Mouse (Mus musculus) MEL (cell line): Measurements from ENCODE around the gene Cd24a. TPM values are rescaled to one million over a fixed set of nuclear protein-coding genes. Genes with fewer than 3 reads are reported as not detected.

ENCODE experiments used
- DNase-seq: peaks from one replicate; pipeline ENCODE4 v3.0.0; 2011; ENCODE audit warnings: low read depth, low spot score
- H3K27ac ChIP-seq: 2 replicates; pipeline ENCODE4 v1.5.1; 2012; ENCODE audit warnings: low read depth, mild to moderate bottlenecking, control low read depth, low read length, moderate library complexity; ENCODE audit not compliant: control insufficient read depth
- H3K27me3 ChIP-seq, 2 experiments: fragments of 150-350 bp in 1 of 2; sonication (generic) in 1 of 2; 2 replicates each; pipeline ENCODE4 v1.6.1; 2012; ENCODE audit warnings: low read length in 2 of 2, mild to moderate bottlenecking in 2 of 2, improper control_type of control experiment in 1 of 2, moderate library complexity in 1 of 2; ENCODE audit not compliant: insufficient read depth in 2 of 2, control insufficient read depth in 1 of 2
- H3K36me3 ChIP-seq, 2 experiments: 2 replicates each; pipeline ENCODE4 v1.6.1; 2012 to 2014; ENCODE audit warnings: low read length in 2 of 2, improper control_type of control experiment in 1 of 2, inconsistent platforms in 1 of 2, mild to moderate bottlenecking in 1 of 2; ENCODE audit not compliant: insufficient read depth in 2 of 2, control insufficient read depth in 1 of 2
- H3K4me1 ChIP-seq, 2 experiments: fragments of 150-350 bp in 1 of 2; sonication (generic) in 1 of 2; 2 replicates each; pipeline ENCODE4 v1.6.1; 2012; ENCODE audit warnings: low read length in 2 of 2, improper control_type of control experiment in 1 of 2, mild to moderate bottlenecking in 1 of 2; ENCODE audit not compliant: insufficient read depth in 2 of 2, control insufficient read depth in 1 of 2
- H3K4me3 ChIP-seq, 2 experiments: fragments of 150-350 bp in 1 of 2; sonication (generic) in 1 of 2; 2 replicates each; pipeline ENCODE4 v1.5.1; 2012; ENCODE audit warnings: low read depth in 2 of 2, low read length in 2 of 2, mild to moderate bottlenecking in 2 of 2, moderate library complexity in 2 of 2, control low read depth in 1 of 2, improper control_type of control experiment in 1 of 2; ENCODE audit not compliant: control insufficient read depth in 1 of 2, insufficient read depth in 1 of 2
- H3K79me2 ChIP-seq: 2 replicates; pipeline ENCODE4 v1.6.1; 2012; ENCODE audit warnings: mild to moderate bottlenecking, low read length, moderate library complexity; ENCODE audit not compliant: control insufficient read depth, poor library complexity, insufficient read depth
- H3K9ac ChIP-seq: 2 replicates; pipeline ENCODE4 v1.6.1; 2012; ENCODE audit warnings: low read depth, mild to moderate bottlenecking, control low read depth, low read length, moderate library complexity; ENCODE audit not compliant: control insufficient read depth, poor library complexity, severe bottlenecking
- H3K9me3 ChIP-seq: fragments of 150-350 bp; sonication (generic); replicated peaks from 2 replicates; pipeline ENCODE4 v1.6.1; 2012; ENCODE audit warnings: mild to moderate bottlenecking, low read length, improper control_type of control experiment, moderate library complexity; ENCODE audit not compliant: insufficient read depth
- CHD1 ChIP-seq: IDR thresholded peaks from 2 replicates; pipeline ENCODE4 v1.6.1; 2012; ENCODE audit warnings: low read depth, mild to moderate bottlenecking, inconsistent platforms, low read length, improper control_type of control experiment
- CTCF ChIP-seq, 3 experiments: IDR thresholded peaks in 2 of 3; conservative IDR thresholded peaks in 1 of 3; 2 replicates each; pipeline ENCODE4 v1.5.1; 2011 to 2012; ENCODE audit warnings: low read length in 3 of 3, low read depth in 2 of 3, mild to moderate bottlenecking in 2 of 3, improper control_type of control experiment in 1 of 3, inconsistent platforms in 1 of 3, mixed read lengths in 1 of 3, moderate library complexity in 1 of 3; ENCODE audit not compliant: control insufficient read depth in 1 of 3, insufficient read depth in 1 of 3, poor library complexity in 1 of 3, severe bottlenecking in 1 of 3
- ELF1 ChIP-seq: IDR thresholded peaks from 2 replicates; pipeline ENCODE4 v1.6.1; 2014; ENCODE audit warnings: low read depth, mild to moderate bottlenecking, inconsistent platforms, low read length, improper control_type of control experiment, moderate library complexity
- EP300 ChIP-seq, 2 experiments: IDR thresholded peaks; 2 replicates each; pipeline ENCODE4 v1.6.1; 2011; ENCODE audit warnings: improper control_type of control experiment in 2 of 2, low read length in 2 of 2, low read depth in 1 of 2, mild to moderate bottlenecking in 1 of 2
- HCFC1 ChIP-seq: IDR thresholded peaks from 2 replicates; pipeline ENCODE4 v1.6.1; 2012; ENCODE audit warnings: low read depth, mild to moderate bottlenecking, inconsistent platforms, low read length, improper control_type of control experiment, moderate library complexity
- JUND ChIP-seq: IDR thresholded peaks from 2 replicates; pipeline ENCODE4 v1.6.1; 2011; ENCODE audit warnings: low read depth, mild to moderate bottlenecking, improper control_type of control experiment, low read length
- MAZ ChIP-seq: IDR thresholded peaks from 2 replicates; pipeline ENCODE4 v1.6.1; 2012; ENCODE audit warnings: low read depth, mild to moderate bottlenecking, inconsistent platforms, low read length, improper control_type of control experiment
- MEF2A ChIP-seq: IDR thresholded peaks from 2 replicates; pipeline ENCODE4 v1.6.1; 2014; ENCODE audit warnings: low read depth, mild to moderate bottlenecking, inconsistent platforms, low read length, improper control_type of control experiment; ENCODE audit not compliant: poor library complexity, insufficient replicate concordance, severe bottlenecking; ENCODE audit errors: extremely low read depth
- MXI1 ChIP-seq: IDR thresholded peaks from 2 replicates; pipeline ENCODE4 v1.6.1; 2011; ENCODE audit warnings: mild to moderate bottlenecking, low read depth, low read length, improper control_type of control experiment
- MYB ChIP-seq: IDR thresholded peaks from 2 replicates; pipeline ENCODE4 v1.6.1; 2011; ENCODE audit warnings: mild to moderate bottlenecking, low read depth, low read length, improper control_type of control experiment
- NELFE ChIP-seq: IDR thresholded peaks from 2 replicates; pipeline ENCODE4 v1.6.1; 2011; ENCODE audit warnings: low read depth, low read length, improper control_type of control experiment
- NRF1 ChIP-seq: IDR thresholded peaks from 2 replicates; pipeline ENCODE4 v1.6.1; 2014; ENCODE audit warnings: low read depth, mild to moderate bottlenecking, inconsistent platforms, low read length, improper control_type of control experiment, moderate library complexity; ENCODE audit not compliant: poor library complexity, insufficient read depth, severe bottlenecking
- RAD21 ChIP-seq: IDR thresholded peaks from 2 replicates; pipeline ENCODE4 v1.6.1; 2011; ENCODE audit warnings: mild to moderate bottlenecking, low read depth, low read length, improper control_type of control experiment
- SIN3A ChIP-seq: IDR thresholded peaks from 2 replicates; pipeline ENCODE4 v1.6.1; 2012; ENCODE audit warnings: low read length, improper control_type of control experiment, inconsistent platforms
- SMC3 ChIP-seq: IDR thresholded peaks from 2 replicates; pipeline ENCODE4 v1.6.1; 2011; ENCODE audit warnings: low read depth, low read length, improper control_type of control experiment
- TBP ChIP-seq: IDR thresholded peaks from 2 replicates; pipeline ENCODE4 v1.8.0; 2011; ENCODE audit warnings: low read depth, low read length, improper control_type of control experiment
- TCF12 ChIP-seq: IDR thresholded peaks from 2 replicates; pipeline ENCODE4 v1.6.1; 2014; ENCODE audit warnings: low read depth, mild to moderate bottlenecking, inconsistent platforms, low read length, improper control_type of control experiment, moderate library complexity
- USF1 ChIP-seq: IDR thresholded peaks from 2 replicates; pipeline ENCODE4 v1.6.1; 2014; ENCODE audit warnings: low read depth, mild to moderate bottlenecking, inconsistent platforms, low read length, improper control_type of control experiment, moderate library complexity
- ZC3H11A ChIP-seq: IDR thresholded peaks from 2 replicates; pipeline ENCODE4 v1.6.1; 2012; ENCODE audit warnings: low read depth, mild to moderate bottlenecking, inconsistent platforms, low read length, improper control_type of control experiment
- ZKSCAN1 ChIP-seq: IDR thresholded peaks from 2 replicates; pipeline ENCODE4 v1.6.1; 2012; ENCODE audit warnings: low read depth, mild to moderate bottlenecking, inconsistent platforms, low read length, improper control_type of control experiment, moderate library complexity
- ZNF384 ChIP-seq: IDR thresholded peaks from 2 replicates; pipeline ENCODE4 v1.6.1; 2012; ENCODE audit warnings: low read depth, mild to moderate bottlenecking, inconsistent platforms, low read length, improper control_type of control experiment
- polyA plus RNA-seq, 2 experiments: library from polyadenylated mRNA; stranded (reverse) in 1 of 2; unstranded in 1 of 2; fragments of >175 nt in 1 of 2; fragments of >200 nt in 1 of 2; gene quantifications; 2 replicates each; pipeline versions ENCODE4 v1.2.1 to v1.2.4; 2012; ENCODE audit warnings: low replicate concordance in 2 of 2, low read depth in 1 of 2; ENCODE audit not compliant: insufficient read length in 2 of 2, insufficient read depth in 1 of 2, missing spikeins in 1 of 2
- total RNA-seq: library from RNA; depleted of rRNA; stranded (reverse); fragments of 300-350 nt; gene quantifications from 2 replicates; pipeline ENCODE4 v1.2.3, GENCODE M21; 2012

Cd24a gene
- total and polyA plus RNA-seq, 3 experiments: 96.6 to 181 TPM; not detected in 1

- TF ChIP-seq SIN3A (peak; percentile 26), TBP (no peak), TCF12 (no peak), SMC3 (peak; percentile 99), CHD1 (no peak), JUND (no peak), NRF1 (no peak), MEF2A (no peak), ZC3H11A (peak; percentile 100), MXI1 (no peak), ELF1 (no peak), NELFE (no peak)
- TF ChIP-seq, all 39 proteins: peak for 5
These were observed 3.1 kb upstream of the Cd24a start (continued) for GRCm38 (mm10) chr10:43574956-43575355.

GRCm38 (mm10) chr10:43577299-43577996, 636 bp upstream of the Cd24a start:
- Histone ChIP-seq H3K9me3 (no peaks in the 10 kb centered on the region), H3K27ac (peak overlapping the region; percentile 82), H3K4me3 (peak overlapping the region; percentile 48 to 70), H3K79me2 (peaks cover 17% of the 10 kb centered on the region), H3K27me3 (no peaks in the 10 kb centered on the region), H3K36me3 (no peaks in the 10 kb centered on the region), H3K9ac (peak overlapping the region; percentile 89), H3K4me1 (no peaks in the 10 kb centered on the region)
- TF ChIP-seq CTCF (IDR thresholded peaks at IDR 0.05 in 2 of 3, conservative IDR thresholded peaks at IDR 0.05 in 1 of 3; ENCODE audit: control insufficient read depth in 1 of 3, insufficient read depth in 1 of 3, low read depth in 2 of 3, low read length in 3 of 3, poor library complexity in 1 of 3, severe bottlenecking in 1 of 3) (peak in 2 of 3 experiments; percentile 26 to 38; a peak in 3 of 6 replicates), HCFC1 (peak; percentile 46; the same call in 1 of the 2 replicates), ZKSCAN1 (no peak), USF1 (no peak), TBP (peak; percentile 28; the same call in 1 of the 2 replicates), CHD1 (no peak; the same call in 1 of the 2 replicates), EP300 (IDR thresholded peaks at IDR 0.05; ENCODE audit: low read depth in 1 of 2, low read length in 2 of 2) (peak in 1 of 2 experiments; percentile 13; a peak in 1 of 4 replicates), NELFE (0 out of 2 replicates have a peak, but pooled peaks have one; percentile 8), RAD21 (peak; percentile 27), NRF1 (no peak), ZNF384 (peak; percentile 58), MXI1 (peak; percentile 96), MAZ (0 out of 2 replicates have a peak, but pooled peaks have one; percentile 52), MYB (0 out of 2 replicates have a peak, but pooled peaks have one; percentile 36), JUND (no peak)
- DNase-seq: peak; percentile 77
